Mouse (Mus musculus) spleen, adult 2 months (tissue): Measurements from ENCODE around the gene Pi4ka. TPM values are rescaled to one million over a fixed set of nuclear protein-coding genes. Genes with fewer than 3 reads are reported as not detected.

ENCODE experiments used
- DNase-seq, 2 experiments: peaks; one replicate each; pipeline versions ENCODE4 v3.0.0 to v3.0.0-alpha.2; 2012 to 2021; ENCODE audit warnings: low spot score in 2 of 2, low read depth in 1 of 2
- H3K27ac ChIP-seq: fragments of 200-500 bp; 2 replicates; pipeline ENCODE4 v1.5.1; 2012; ENCODE audit warnings: low read length, inconsistent platforms; ENCODE audit not compliant: insufficient read depth
- H3K27me3 ChIP-seq: fragments of 200-500 bp; 2 replicates; pipeline ENCODE4 v1.6.1; 2012; ENCODE audit warnings: mild to moderate bottlenecking, moderate library complexity, low read length, inconsistent platforms; ENCODE audit not compliant: control insufficient read depth, insufficient read depth
- H3K36me3 ChIP-seq: fragments of 200-500 bp; 2 replicates; pipeline ENCODE4 v1.6.1; 2012; ENCODE audit warnings: mild to moderate bottlenecking, low read length, inconsistent platforms; ENCODE audit not compliant: control insufficient read depth, insufficient read depth
- H3K4me1 ChIP-seq: fragments of 200-500 bp; 2 replicates; pipeline ENCODE4 v1.6.1; 2011; ENCODE audit warnings: inconsistent platforms; ENCODE audit not compliant: control insufficient read depth, insufficient read depth, insufficient read length
- H3K4me3 ChIP-seq: fragments of 200-500 bp; 2 replicates; pipeline ENCODE4 v1.5.1; 2011; ENCODE audit warnings: mild to moderate bottlenecking, inconsistent platforms; ENCODE audit not compliant: insufficient read depth, insufficient read length; ENCODE audit errors: extremely low read depth
- CTCF ChIP-seq: fragments of 200-500 bp; IDR thresholded peaks from 2 replicates; pipeline ENCODE4 v1.5.1; 2011; ENCODE audit warnings: mild to moderate bottlenecking, inconsistent platforms; ENCODE audit not compliant: insufficient read depth, insufficient read length, insufficient replicate concordance; ENCODE audit errors: extremely low read depth
- POLR2A ChIP-seq: fragments of 200-500 bp; IDR thresholded peaks from 2 replicates; pipeline ENCODE4 v1.6.1; 2011; ENCODE audit warnings: low read depth, low read length, inconsistent platforms
- WGBS: fragments of 180-500 bp; shearing (Covaris S2); methylation state at CpG from one replicate; pipeline ENCODE4 v1.1.7; 2018; 5-methylcytosine and 5-hydroxymethylcytosine counted together
- polyA plus RNA-seq: library from polyadenylated mRNA; depleted of rRNA; stranded (reverse); fragments of >200 nt; gene quantifications from 2 replicates; pipeline ENCODE4 v1.2.3, GENCODE M21; 2012; rRNA removed

Gene Pi4ka
- polyA plus RNA-seq: 49.4 and 53.5 TPM in 2 replicates

DNA sequence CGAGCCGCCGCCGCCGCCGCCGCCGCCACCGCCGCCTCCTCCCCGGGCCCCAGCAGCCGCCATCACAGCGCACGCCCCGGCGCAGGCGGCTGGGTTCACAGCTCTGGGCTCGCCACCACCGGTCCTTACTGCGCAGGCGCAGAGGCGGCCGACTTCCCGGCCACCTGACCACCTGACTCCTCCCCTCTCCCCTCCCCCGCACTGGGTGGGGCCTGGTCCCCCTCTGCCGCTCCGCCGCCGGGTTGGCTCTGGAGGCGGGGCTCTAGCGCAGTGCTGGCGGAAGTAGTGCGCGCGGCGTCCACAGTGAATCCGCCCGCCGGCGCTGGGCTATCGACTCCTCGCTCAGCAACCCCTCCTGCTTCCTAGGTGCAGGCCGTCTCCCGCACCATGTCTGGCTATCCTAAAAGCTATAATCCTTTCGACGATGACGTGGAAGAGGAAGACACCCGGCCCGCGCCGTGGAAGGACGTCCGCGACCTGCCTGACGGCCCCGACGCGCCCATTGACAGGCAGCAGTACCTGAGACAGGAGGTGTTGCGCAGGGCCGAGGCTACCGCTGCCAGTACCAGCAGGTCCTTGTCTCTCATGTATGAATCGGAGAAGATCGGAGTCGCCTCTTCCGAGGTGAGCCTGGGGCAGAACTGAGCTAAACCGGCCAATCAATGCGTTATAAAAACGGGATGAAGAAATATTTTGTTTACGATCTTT, at the start of gene Pi4ka, which contains the start of gene Snap29:
Pi4ka (minus strand) TSS at position 579 of the 708 bp plus-strand sequence.
Snap29 (plus strand) TSS at position 251 of the 708 bp plus-strand sequence.
- H3K4me3 ChIP-seq: peak within 1 kb of the TSS; percentile 98
- no peak for TF ChIP-seq CTCF
- TF ChIP-seq POLR2A: no peak
- DNase-seq: peak; percentile 97 to 100
- H3K27me3 ChIP-seq: no peaks in the 10 kb centered on the region
- peaks cover 12% of the 10 kb centered on the region; the same call in 1 of the 2 replicates for H3K4me1 ChIP-seq
- H3K27ac ChIP-seq: peak within 1 kb of the TSS; percentile 94
- no peaks in the 10 kb centered on the region for H3K36me3 ChIP-seq
- WGBS: under 1% methylated on average over 68 of the region's 69 CpGs

DNA sequence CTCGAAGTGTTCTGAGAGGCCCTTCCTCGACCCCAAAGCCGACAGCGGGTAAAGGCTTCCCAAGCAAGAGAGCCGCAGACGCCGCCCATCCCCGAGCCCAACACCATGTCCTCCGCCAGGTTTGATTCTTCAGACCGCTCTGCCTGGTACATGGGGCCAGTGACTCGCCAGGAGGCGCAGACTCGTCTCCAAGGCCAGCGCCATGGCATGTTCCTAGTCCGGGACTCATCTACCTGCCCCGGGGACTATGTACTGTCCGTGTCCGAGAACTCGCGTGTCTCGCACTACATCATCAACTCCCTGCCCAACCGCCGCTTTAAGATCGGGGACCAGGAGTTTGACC, 46.2 kb upstream of the Pi4ka start:
- no peak for DNase-seq
- WGBS: under 1% methylated on average over 24 of the region's 24 CpGs
- no peak for TF ChIP-seq CTCF
- no peak for TF ChIP-seq POLR2A
- no peaks in the 10 kb centered on the region for H3K27me3 ChIP-seq
- peak overlapping the region; percentile 87 for H3K4me3 ChIP-seq
- H3K27ac ChIP-seq: peak overlapping the region; percentile 87
- H3K4me1 ChIP-seq: peaks cover 2% of the 10 kb centered on the region
- no peaks in the 10 kb centered on the region for H3K36me3 ChIP-seq

DNA sequence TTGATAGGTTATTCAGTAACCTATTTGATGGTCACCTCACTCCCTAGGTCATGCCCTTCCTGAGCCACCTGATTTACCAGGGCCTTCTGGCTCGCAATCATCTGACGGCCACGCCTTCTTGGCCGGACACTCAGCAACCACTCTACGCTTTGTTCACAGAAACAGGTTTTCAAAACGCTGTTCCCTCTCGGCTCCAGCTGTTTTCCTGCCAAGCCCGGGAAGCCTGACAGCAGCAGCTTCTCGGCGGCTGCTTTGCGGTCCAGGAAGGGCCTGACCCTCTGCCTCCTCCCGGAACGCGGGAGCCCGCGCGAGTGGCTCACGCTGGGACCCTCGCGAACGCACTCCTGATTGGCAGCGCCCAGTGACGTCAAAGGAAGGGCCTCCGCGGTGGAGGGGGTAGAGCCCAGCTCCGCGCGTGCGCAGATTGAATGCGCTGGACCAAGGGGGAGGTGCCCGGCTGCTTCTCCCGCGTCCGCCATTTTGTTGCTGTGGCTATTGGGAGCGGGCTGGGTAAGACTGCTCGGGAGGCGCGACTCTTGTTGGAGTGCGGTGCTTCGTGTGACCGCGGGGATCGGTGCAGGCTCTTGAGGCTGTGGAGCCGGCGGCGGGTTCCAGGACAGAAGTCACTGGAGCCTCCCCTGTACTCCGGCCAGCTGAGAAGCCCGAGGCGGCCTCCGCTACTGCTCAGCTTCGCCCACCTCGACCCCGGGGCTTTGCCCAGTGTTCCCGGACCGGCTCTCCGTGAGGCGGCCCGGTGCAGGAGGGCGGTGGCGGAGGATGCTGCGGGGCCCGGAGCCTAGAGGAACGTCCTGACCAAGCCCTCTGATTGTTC, 45.6 kb upstream of the Pi4ka start, which contains the start of gene Crkl:
Crkl (plus strand) TSS at position 447 of the 832 bp plus-strand sequence.
- Histone ChIP-seq H3K27me3 (no peaks in the 10 kb centered on the region), H3K36me3 (no peaks in the 10 kb centered on the region), H3K27ac (peak within 1 kb of the TSS; percentile 87), H3K4me3 (peak within 1 kb of the TSS; percentile 87), H3K4me1 (peaks cover 2% of the 10 kb centered on the region)
- WGBS: under 1% methylated on average over 63 of the region's 63 CpGs
- TF ChIP-seq CTCF: no peak
- TF ChIP-seq POLR2A: peak; percentile 62
- peak; percentile 90 to 97 for DNase-seq

DNA sequence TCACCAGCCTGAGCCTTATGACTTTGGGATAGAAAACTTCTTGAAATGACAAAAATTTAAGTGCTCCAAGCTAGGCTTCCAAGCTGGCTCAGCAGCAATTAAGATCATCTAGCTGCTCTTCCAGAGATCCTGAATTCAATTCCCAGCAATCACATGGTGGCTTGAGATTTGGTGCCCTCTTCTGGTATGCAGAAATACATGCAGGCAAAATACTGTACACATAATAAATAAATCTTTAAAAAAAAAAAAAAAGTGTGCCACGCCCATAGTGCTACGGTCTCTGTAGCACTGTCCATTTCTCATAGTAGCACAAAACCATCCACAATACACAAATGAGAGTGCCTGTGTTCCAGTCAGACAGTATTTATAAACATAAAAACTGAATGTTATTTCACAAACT, 26.5 kb upstream of the Pi4ka start:
- Histone ChIP-seq H3K36me3 (peaks cover 11% of the 10 kb centered on the region), H3K27me3 (no peaks in the 10 kb centered on the region), H3K4me3 (no peak overlapping the region), H3K4me1 (no peaks in the 10 kb centered on the region), H3K27ac (no peak overlapping the region)
- WGBS: 70% methylated on average over 2 of the region's 2 CpGs
- TF ChIP-seq POLR2A (no peak), CTCF (no peak)
- DNase-seq: no peak

DNA sequence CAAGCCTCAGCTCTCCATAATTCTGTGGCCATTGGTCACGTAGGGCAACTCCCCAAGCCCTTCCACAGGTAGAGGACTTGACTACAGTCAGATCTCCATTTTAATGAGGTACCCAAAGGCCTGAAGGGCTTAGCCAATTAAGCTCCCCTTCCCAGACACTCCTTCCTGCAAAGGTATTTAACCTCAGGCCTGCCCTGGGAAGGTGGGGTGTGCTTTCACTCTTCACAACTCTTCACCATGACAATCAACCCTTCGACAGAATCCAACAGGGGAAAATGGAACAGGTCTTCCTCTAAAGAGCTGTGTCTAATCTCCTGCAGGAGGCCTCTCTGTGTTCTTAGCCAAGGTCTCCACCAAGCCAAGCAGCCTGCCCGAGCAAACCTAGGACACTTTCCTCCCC, 16.9 kb upstream of the Pi4ka start:
- no peak overlapping the region for H3K4me3 ChIP-seq
- H3K27ac ChIP-seq: no peak overlapping the region
- no peaks in the 10 kb centered on the region for H3K27me3 ChIP-seq
- no peaks in the 10 kb centered on the region for H3K4me1 ChIP-seq
- DNase-seq: no peak
- no peak for TF ChIP-seq CTCF
- TF ChIP-seq POLR2A: no peak
- WGBS: 86% methylated on average over 3 of the region's 3 CpGs
- H3K36me3 ChIP-seq: peaks cover 44% of the 10 kb centered on the region

DNA sequence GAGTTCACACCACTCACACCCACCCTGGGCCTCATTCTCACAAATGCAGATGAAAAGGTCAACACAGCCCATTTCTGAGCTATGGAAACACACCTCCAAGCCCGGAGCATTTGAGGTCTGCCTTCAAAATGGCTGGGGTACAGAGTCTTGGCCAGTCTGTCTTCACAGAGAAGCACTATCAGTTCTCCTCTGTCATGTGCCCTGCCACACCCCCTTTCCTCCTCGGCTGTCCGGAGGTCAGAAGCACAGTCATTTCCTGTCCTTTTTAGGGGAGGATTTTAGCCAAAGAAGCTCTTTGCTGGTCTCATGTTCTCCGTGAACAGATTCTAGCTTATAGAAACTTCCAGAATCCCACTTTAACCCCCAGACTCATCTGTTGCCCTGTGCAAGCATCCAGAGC, 4.1 kb upstream of the Pi4ka start:
- TF ChIP-seq CTCF (no peak), POLR2A (no peak)
- Histone ChIP-seq H3K36me3 (peaks cover 1% of the 10 kb centered on the region; the same call in 1 of the 2 replicates), H3K27me3 (no peaks in the 10 kb centered on the region), H3K4me3 (no peak overlapping the region), H3K27ac (peak overlapping the region; percentile 16), H3K4me1 (peaks cover 12% of the 10 kb centered on the region; the same call in 1 of the 2 replicates)
- WGBS: 43% methylated on average over 4 of the region's 4 CpGs
- no peak for DNase-seq
